Mouse (Mus musculus): ENCODE results near the gene Arnt2. TPM values are rescaled to one million over a fixed set of nuclear protein-coding genes. Genes with fewer than 3 reads are reported as not detected.

The Arnt2 gene
- 100 to 1,000 TPM; 132 to 153 TPM for total RNA-seq (2021)

DNA sequence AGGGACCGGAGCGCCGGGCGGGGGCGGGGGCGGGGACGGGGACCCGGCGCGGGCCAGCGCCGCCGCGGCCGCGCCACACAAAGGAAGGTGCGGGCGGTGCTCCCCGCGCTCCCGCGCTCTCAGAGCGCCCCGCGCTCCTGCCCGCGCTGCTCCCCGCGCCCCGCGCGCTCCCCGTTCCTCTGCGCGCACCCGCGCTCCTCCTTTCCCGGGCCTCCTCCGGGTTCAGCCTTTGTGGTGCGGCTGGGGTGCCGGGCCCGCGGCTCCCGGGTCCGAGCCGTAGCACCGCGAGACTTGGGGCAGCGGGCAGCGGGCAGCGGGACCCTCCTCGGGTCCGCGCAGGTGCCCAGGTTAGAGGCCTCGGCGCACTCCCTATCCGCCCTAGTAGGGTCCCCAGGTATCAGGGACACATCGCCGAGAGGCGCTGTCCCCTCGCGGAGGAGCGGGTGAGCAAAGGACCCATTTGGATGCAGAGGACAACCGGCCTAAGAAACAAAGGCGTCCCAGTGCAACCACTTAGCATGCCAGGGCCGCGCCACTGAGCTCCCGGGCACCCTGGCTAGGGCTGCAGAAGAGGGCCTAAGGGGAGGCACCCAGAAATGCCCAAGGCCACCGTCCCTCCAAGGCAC is at the start of gene Arnt2:
TSS of gene Arnt2 (minus strand) at position 281 of the 626 bp plus-strand sequence.
- peak; percentile 74 to 80 for DNase-seq

GRCm38 (mm10) chr7:84451681-84452080 is 41.7 kb upstream of the Arnt2 start:
- DNase-seq = no peak

GRCm38 (mm10) chr7:84449066-84449465 is 39.1 kb upstream of the Arnt2 start:
- peak; percentile 65 to 78 for DNase-seq

GRCm38 (mm10) chr7:84448512-84448911 is 38.5 kb upstream of the Arnt2 start:
- no peak for DNase-seq

DNA sequence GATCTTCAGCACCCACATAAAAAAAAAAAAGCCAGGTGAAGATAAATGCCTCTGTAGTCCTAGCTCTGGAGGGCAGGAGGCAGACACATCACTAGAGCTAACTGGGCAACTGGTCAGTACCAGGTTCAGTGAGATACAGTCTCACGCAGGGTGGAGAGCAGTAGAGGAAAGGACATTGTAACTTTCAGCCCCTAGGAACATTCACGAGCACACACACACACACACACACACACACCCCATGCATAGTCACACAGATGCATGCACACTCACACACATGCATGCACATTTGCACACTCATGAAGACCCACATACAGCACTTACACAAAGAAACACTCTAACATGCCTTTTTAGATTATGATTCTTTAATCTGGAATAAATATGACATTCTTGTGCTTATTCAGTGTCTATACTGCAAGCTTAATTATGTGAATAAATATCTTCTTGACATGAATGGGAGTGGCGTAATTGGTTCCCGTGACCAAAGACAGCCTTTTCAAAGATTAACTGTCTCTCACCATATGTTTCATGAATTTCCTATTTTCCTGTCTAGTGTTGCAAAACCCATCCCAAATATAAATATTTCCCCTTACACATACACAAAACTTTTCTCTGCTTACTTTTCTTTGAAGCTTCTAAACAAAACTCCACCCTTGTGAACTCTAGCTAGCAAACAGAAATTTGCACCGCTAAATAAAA is 37.9 kb upstream of the Arnt2 start:
- no peak for DNase-seq

DNA sequence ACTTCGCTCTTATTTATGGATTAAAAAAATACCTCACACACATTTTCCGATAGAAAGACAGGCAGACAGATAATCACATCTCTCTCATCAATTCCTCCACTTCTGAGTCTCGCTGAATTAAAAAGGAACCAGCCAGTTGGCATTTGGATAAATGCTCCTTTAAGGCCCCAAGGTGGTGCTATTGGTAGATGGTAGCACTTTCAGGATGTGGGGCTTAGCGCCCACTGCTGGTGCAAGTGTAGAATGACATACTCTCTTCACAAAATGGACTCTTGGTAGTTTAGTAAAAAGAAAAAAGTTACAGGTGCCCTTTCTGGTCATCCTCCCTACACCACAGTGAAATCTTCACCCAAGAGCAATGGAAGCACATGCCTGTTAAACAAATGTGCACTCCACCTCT is 37.1 kb upstream of the Arnt2 start:
- peak; percentile 40 to 45 for DNase-seq

GRCm38 (mm10) chr7:84442343-84442911 is 32.5 kb upstream of the Arnt2 start:
- no peak for DNase-seq

- no peak for DNase-seq
These were observed 29.6 kb upstream of the Arnt2 start for GRCm38 (mm10) chr7:84439606-84440005.

DNA sequence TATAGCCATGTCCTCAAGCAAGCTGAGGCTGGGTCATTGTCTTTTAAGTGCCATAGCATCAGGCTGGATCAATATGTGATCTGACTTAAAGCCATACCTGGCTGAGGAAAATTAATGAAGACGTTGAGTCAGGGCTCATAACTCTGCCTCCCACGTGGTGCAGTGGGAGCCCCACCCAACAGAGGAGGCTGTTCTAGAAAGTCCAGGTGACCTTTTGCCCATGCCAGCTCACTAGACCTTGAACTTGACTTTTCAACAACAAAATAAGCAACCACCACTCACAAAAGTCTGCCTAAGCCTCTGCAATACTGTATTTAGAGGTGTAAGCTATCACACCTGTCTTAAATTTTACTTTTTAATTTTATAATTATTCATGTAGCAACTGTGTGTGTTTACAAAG is 24.9 kb upstream of the Arnt2 start:
- no peak for DNase-seq

DNA sequence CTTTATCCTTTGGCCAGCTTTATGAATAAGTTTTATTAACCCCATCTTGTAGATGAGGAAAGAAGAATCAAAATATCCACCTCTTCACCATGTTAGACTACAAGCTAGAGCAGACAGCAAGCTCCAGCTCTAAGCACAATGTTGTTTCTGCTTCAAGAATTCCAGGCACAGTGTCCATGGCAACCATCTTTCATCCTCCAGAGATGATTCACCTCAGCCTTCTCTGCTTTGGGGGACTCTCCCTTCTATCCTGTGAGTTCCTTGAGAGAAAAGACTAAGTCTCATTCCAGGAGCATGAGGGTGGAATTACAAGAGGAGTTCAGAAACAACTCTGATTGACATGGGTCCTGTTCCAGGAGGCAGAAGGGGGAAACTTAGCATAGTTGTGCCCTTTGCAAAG is 22.2 kb upstream of the Arnt2 start:
- no peak for DNase-seq

DNA sequence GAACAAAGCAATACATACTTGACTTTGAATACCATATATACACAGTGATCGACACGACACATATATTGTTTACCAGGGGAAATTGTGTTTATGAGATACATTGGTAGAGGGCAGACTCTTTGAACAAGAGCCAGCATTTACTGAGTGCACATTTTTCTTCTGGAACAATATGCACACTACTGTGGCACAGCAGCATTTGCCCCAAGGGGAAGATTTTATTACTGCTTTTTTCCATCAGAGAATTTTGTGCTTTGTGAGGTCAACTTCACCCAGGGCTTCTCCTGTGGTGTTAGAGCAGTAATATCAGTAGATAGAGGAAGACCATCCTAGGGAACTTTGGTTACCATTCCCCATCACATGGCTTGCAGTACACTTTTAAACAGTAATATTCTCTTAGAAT is 17.2 kb upstream of the Arnt2 start:
- no peak for DNase-seq

DNA sequence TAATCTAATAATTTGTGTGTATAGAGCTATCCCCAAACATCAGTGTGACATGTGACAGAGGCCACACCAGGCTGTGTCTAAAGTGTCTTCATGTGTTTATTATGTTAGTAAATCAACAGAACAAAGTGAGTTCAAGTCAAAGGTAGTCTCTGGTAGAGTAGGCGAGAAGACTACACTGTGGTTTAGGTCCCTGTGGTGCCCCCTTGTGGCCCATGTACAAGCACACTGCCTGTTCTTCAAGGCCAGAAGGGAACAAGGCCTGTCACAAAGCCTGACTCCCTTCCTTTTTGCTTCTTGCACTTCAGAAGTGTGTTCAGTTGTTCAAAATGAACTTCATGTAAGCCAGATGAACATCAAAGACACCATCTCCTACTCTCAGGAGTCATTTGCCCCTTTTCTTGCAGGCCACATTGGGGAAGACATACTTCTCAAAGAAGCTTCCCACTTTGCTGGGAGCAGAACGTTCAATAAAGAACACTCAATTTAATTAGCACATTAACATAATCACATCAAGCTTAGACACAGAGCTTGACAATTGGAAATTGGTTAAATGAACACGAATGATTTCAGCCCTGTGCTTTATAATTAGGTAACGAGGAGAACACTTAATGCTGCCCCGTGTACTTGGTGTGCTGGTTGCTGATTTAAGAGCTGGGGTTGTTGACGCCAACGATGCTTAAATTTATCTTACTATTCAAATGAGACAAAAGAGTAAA is 14.9 kb upstream of the Arnt2 start:
- no peak for DNase-seq

DNA sequence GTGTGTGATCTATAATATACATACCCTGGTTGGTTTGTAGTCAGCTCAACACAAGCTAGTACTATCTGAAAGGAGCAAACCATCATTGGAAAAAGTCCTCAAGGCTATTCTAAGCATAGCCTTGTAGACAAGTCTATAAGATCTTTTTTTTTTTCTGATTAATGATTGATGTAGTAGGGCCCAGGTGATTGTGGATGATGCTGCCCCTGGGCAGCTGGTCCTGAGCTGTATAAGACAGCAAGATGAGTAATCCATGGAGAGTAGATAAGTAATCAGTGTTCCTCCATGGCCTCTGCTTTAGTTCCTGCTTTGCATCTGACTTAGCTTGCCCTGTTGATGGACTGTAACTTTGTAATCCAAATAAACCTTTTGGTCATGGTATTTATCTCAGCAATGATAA is 11.8 kb upstream of the Arnt2 start:
- DNase-seq = no peak

- no peak for DNase-seq
These were observed 11.3 kb upstream of the Arnt2 start for GRCm38 (mm10) chr7:84421291-84421665.

GRCm38 (mm10) chr7:84420581-84421290 is 10.8 kb upstream of the Arnt2 start:
- DNase-seq = no peak

DNA sequence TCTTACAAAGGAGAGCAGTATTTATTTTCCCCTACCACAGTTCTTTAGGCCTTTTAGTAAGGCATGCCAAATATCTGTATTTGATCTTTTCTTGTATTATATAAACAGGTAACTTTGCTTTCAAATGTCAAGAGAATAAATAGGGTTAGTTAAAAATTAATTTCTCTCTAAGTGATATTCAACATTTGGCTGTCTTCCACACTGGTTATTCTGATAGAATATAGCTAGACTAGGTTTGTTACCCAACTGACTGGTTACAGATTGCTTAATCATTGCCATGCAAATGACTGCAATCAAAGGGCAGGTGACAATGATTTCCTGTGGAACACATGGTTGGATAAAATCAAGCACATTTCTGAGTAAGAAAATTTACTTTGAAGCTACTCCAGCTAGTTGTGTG is 7.5 kb upstream of the Arnt2 start:
- DNase-seq = no peak

DNA sequence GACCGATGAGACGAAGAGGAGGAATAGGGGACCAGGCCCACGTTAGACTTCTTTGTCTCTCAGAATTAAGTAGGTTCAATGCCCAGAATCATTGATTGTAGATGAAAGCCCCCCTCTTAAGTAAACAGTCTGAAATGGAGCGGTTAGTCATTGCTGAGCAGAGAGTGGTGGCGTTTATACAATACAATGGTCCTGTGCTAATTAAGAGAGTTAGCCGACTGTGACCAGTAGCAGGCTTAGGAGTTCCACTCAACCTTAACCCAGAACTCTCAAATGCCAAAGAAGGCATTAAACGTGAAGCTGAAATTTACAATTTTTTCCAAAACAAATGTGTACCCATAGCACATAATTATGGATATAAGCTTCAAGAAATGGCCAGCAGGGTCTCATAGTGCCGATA is 2.6 kb upstream of the Arnt2 start:
- DNase-seq = no peak

GRCm38 (mm10) chr7:84409241-84409895 is 608 bp downstream of the Arnt2 start:
- DNase-seq = peak; percentile 63 to 69

- peak in 1 of 2 experiments; percentile 19 for DNase-seq
These were observed 1.7 kb downstream of the Arnt2 start for GRCm38 (mm10) chr7:84408282-84408681.

DNA sequence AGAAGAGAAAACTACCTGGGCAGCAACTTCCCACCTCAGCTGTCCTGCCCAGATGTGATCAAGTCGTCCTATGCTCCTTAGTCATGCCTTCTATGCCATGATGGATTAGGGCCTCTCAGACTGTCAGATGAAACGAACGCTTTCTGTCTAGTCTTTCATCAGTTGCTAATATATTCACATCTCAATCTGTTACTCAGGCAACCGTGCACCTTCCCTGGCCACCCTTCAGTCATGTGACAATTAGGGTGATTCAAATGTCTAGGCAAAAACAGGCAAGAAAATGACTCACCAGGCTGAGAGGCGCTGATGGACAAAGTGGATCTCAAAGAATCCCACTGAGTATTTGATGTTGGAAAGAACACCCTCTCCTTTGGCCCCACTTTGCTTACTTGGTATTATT is 6.6 kb downstream of the Arnt2 start:
- no peak for DNase-seq

DNA sequence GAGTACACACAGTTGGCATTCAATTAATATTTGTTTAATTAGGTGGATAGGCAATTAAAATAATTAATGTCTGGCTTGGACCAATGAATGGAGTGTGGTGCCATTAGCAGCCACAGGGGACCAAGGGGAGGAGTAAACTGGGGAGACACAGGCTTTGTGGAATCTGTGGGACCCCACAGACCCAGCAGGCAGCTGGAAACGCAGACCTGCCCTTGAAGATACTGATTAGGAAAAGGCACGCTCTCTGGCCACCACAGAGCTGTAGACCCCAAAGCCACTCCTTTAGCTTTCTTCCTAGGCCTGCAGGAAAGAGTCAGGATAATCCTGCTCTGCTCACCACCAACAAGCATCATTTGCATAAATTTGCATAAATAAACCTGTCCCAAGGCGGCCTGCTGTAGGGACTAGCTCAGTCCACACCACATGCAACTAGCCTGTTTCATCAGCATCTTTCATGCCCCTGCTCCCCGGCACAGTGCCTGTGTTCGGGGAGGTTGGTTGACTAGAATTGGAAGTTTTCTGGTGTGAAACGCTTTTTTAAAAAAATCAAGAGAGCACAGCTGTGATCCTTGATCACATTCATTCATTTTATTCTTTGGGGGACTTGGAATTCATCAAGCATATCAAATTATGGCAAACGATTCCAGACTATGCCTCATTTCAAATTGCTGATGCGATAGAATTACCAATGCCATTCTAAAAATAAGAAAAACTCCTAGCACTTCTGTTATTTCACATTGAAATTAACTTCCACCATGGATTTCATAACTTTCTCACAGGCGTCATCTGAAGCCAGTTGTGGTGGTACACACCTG is 8.1 kb downstream of the Arnt2 start:
- DNase-seq = no peak
